Mouse (Mus musculus): ENCODE data around the gene Krt79. TPM values are rescaled to one million over a fixed set of nuclear protein-coding genes. Genes with fewer than 3 reads are reported as not detected.

Gene Krt79
- total and polyA plus RNA-seq, 2 experiments from 2014 or later = 0.28 to 2.3 TPM

GRCm38 (mm10) chr15:101902171-101903149 lies 37.7 kb downstream of the Krt79 start:
- peak; percentile 59 for TF ChIP-seq CTCF (IDR thresholded peaks at IDR 0.05)
- Histone ChIP-seq H3K9me3 (ENCODE audit: low read length) (no peaks in the 10 kb centered on the region), H3K27ac (ENCODE audit: low read depth, low read length) (no peak overlapping the region), H3K27me3 (ENCODE audit: insufficient read depth, low read length) (no peaks in the 10 kb centered on the region), H3K4me1 (ENCODE audit: insufficient read depth, low read length) (no peaks in the 10 kb centered on the region), H3K4me2 (ENCODE audit: low read depth, low read length, poor library complexity, severe bottlenecking) (no peak overlapping the region), H3K36me3 (ENCODE audit: insufficient read depth, low read length) (no peaks in the 10 kb centered on the region), H3K4me3 (ENCODE audit: low read depth, low read length) (no peak overlapping the region), H3K9ac (replicated peaks; ENCODE audit: low read length, poor library complexity, severe bottlenecking) (no peak overlapping the region)
- 47% methylated on average over 12 of the region's 12 CpGs for WGBS
- DNase-seq (ENCODE audit: low spot score) (peak; percentile 7), ATAC-seq (ENCODE audit: low FRiP score) (no peak)

- TF ChIP-seq CTCF (IDR thresholded peaks at IDR 0.05) = no peak
- no peaks in the 10 kb centered on the region for H3K9me3 ChIP-seq (ENCODE audit: low read length)
- 94% methylated on average over 4 of the region's 4 CpGs for WGBS
- H3K27me3 ChIP-seq (ENCODE audit: insufficient read depth, low read length) = no peaks in the 10 kb centered on the region
- H3K36me3 ChIP-seq (ENCODE audit: insufficient read depth, low read length) = no peaks in the 10 kb centered on the region
- H3K4me3 ChIP-seq (ENCODE audit: low read depth, low read length) = no peak overlapping the region
- H3K9ac ChIP-seq (replicated peaks; ENCODE audit: low read length, poor library complexity, severe bottlenecking) = no peak overlapping the region
- no peaks in the 10 kb centered on the region for H3K4me1 ChIP-seq (ENCODE audit: insufficient read depth, low read length)
- ATAC-seq (ENCODE audit: low FRiP score) (no peak), DNase-seq (ENCODE audit: low spot score) (no peak)
- H3K27ac ChIP-seq (ENCODE audit: low read depth, low read length) = no peak overlapping the region
- no peak overlapping the region for H3K4me2 ChIP-seq (ENCODE audit: low read depth, low read length, poor library complexity, severe bottlenecking)
Measured at GRCm38 (mm10) chr15:101895216-101895615, 44.9 kb downstream of the Krt79 start.

GRCm38 (mm10) chr15:101892820-101893219 lies 47.3 kb downstream of the Krt79 start, which contains the start of gene Krt76:
Krt76 (minus strand) TSS chr15:101892920.
- Histone ChIP-seq H3K4me3 (ENCODE audit: low read depth, low read length) (no peak within 1 kb of the TSS), H3K9ac (replicated peaks; ENCODE audit: low read length, poor library complexity, severe bottlenecking) (no peak within 1 kb of the TSS), H3K4me2 (ENCODE audit: low read depth, low read length, poor library complexity, severe bottlenecking) (no peak within 1 kb of the TSS), H3K9me3 (ENCODE audit: low read length) (no peaks in the 10 kb centered on the region), H3K27me3 (ENCODE audit: insufficient read depth, low read length) (no peaks in the 10 kb centered on the region), H3K36me3 (ENCODE audit: insufficient read depth, low read length) (no peaks in the 10 kb centered on the region), H3K4me1 (ENCODE audit: insufficient read depth, low read length) (no peaks in the 10 kb centered on the region), H3K27ac (ENCODE audit: low read depth, low read length) (no peak within 1 kb of the TSS)
- DNase-seq (ENCODE audit: low spot score) (no peak), ATAC-seq (ENCODE audit: low FRiP score) (no peak)
- TF ChIP-seq CTCF (IDR thresholded peaks at IDR 0.05) = no peak
- WGBS = 58% methylated on average over 4 of the region's 4 CpGs

GRCm38 (mm10) chr15:101879776-101880175 lies 60.3 kb downstream of the Krt79 start:
- TF ChIP-seq CTCF (IDR thresholded peaks at IDR 0.05) = no peak
- ATAC-seq (ENCODE audit: low FRiP score) (no peak), DNase-seq (ENCODE audit: low spot score) (peak; percentile 6)
- Histone ChIP-seq H3K9ac (replicated peaks; ENCODE audit: low read length, poor library complexity, severe bottlenecking) (no peak overlapping the region), H3K27me3 (ENCODE audit: insufficient read depth, low read length) (no peaks in the 10 kb centered on the region; the same call in 1 of the 2 replicates), H3K9me3 (ENCODE audit: low read length) (no peaks in the 10 kb centered on the region), H3K27ac (ENCODE audit: low read depth, low read length) (no peak overlapping the region), H3K36me3 (ENCODE audit: insufficient read depth, low read length) (no peaks in the 10 kb centered on the region), H3K4me1 (ENCODE audit: insufficient read depth, low read length) (no peaks in the 10 kb centered on the region), H3K4me2 (ENCODE audit: low read depth, low read length, poor library complexity, severe bottlenecking) (no peak overlapping the region), H3K4me3 (ENCODE audit: low read depth, low read length) (no peak overlapping the region)
- WGBS = 46% methylated on average over 10 of the region's 11 CpGs

Small RNA genes lying within 50 kb of the gene (microRNA-seq; reads per million reads assigned to microRNA genes)
- not detected for gene Gm44356 (ENCODE audit: borderline number of aligned reads)

Other genes starting within 250 kb of the Krt79 start
- gene Krt6a, start 246.0 kb downstream of the Krt79 start, total RNA-seq (2014; rRNA removed) = not detected in 2 replicates
- not detected in 2 replicates for gene Krt6a, start 246.0 kb downstream of the Krt79 start, polyA plus RNA-seq (2015; fragmentation: Nextera tagmentation; extraction: Ambion mirVana)
- gene Krt5, start 227.4 kb downstream of the Krt79 start, total RNA-seq (2014; rRNA removed) = 6.4 TPM in 1 of 2 replicates, not detected in the other
- 0.14 TPM in 1 of 2 replicates, not detected in the other for gene Krt5, start 227.4 kb downstream of the Krt79 start, polyA plus RNA-seq (2015; fragmentation: Nextera tagmentation; extraction: Ambion mirVana)
- gene Krt71, start 197.2 kb downstream of the Krt79 start, total RNA-seq (2014; rRNA removed) = 2.8 TPM in 1 of 2 replicates, not detected in the other
- 0.25 and 0.27 TPM in 2 replicates for gene Krt71, start 197.2 kb downstream of the Krt79 start, polyA plus RNA-seq (2015; fragmentation: Nextera tagmentation; extraction: Ambion mirVana)
- gene Krt72, start 153.9 kb downstream of the Krt79 start, total RNA-seq (2014; rRNA removed) = not detected in 2 replicates
- gene Krt72, start 153.9 kb downstream of the Krt79 start, polyA plus RNA-seq (2015; fragmentation: Nextera tagmentation; extraction: Ambion mirVana) = not detected in 2 replicates
- 1.3 TPM in 1 of 2 replicates, not detected in the other for gene Krt73, start 138.0 kb downstream of the Krt79 start, total RNA-seq (2014; rRNA removed)
- 0.36 and 0.39 TPM in 2 replicates for gene Krt73, start 138.0 kb downstream of the Krt79 start, polyA plus RNA-seq (2015; fragmentation: Nextera tagmentation; extraction: Ambion mirVana)
- gene Krt2, start 122.2 kb downstream of the Krt79 start, total RNA-seq (2014; rRNA removed) = not detected in 2 replicates
- gene Krt2, start 122.2 kb downstream of the Krt79 start, polyA plus RNA-seq (2015; fragmentation: Nextera tagmentation; extraction: Ambion mirVana) = 0.12 TPM in 1 of 2 replicates, not detected in the other
- gene Krt1, start 89.5 kb downstream of the Krt79 start, total RNA-seq (2014; rRNA removed) = 18.3 and 45.5 TPM in 2 replicates
- gene Krt1, start 89.5 kb downstream of the Krt79 start, polyA plus RNA-seq (2015; fragmentation: Nextera tagmentation; extraction: Ambion mirVana) = 20.0 and 22.7 TPM in 2 replicates
- 1.2 and 1.4 TPM in 2 replicates for gene Krt77, start 70.6 kb downstream of the Krt79 start, total RNA-seq (2014; rRNA removed)
- gene Krt77, start 70.6 kb downstream of the Krt79 start, polyA plus RNA-seq (2015; fragmentation: Nextera tagmentation; extraction: Ambion mirVana) = 1.5 and 1.6 TPM in 2 replicates
- gene Krt76, start 47.4 kb downstream of the Krt79 start, total RNA-seq (2014; rRNA removed) = not detected in 2 replicates
- gene Krt76, start 47.4 kb downstream of the Krt79 start, polyA plus RNA-seq (2015; fragmentation: Nextera tagmentation; extraction: Ambion mirVana) = not detected in 2 replicates
- gene Krt4, start 15.6 kb downstream of the Krt79 start, total RNA-seq (2014; rRNA removed) = 0.38 TPM in 1 of 2 replicates, not detected in the other
- not detected in 2 replicates for gene Krt4, start 15.6 kb downstream of the Krt79 start, polyA plus RNA-seq (2015; fragmentation: Nextera tagmentation; extraction: Ambion mirVana)
- 0.49 TPM in 1 of 2 replicates, not detected in the other for gene Krt78, start 14.0 kb upstream of the Krt79 start, total RNA-seq (2014; rRNA removed)
- not detected in 2 replicates for gene Krt78, start 14.0 kb upstream of the Krt79 start, polyA plus RNA-seq (2015; fragmentation: Nextera tagmentation; extraction: Ambion mirVana)
- 0.61 and 1.6 TPM in 2 replicates for gene Krt8, start 64.2 kb upstream of the Krt79 start, total RNA-seq (2014; rRNA removed)
- 0.60 and 0.63 TPM in 2 replicates for gene Krt8, start 64.2 kb upstream of the Krt79 start, polyA plus RNA-seq (2015; fragmentation: Nextera tagmentation; extraction: Ambion mirVana)
- gene Krt18, start 87.9 kb upstream of the Krt79 start, total RNA-seq (2014; rRNA removed) = 0.99 and 1.7 TPM in 2 replicates
- 1.8 and 2.1 TPM in 2 replicates for gene Krt18, start 87.9 kb upstream of the Krt79 start, polyA plus RNA-seq (2015; fragmentation: Nextera tagmentation; extraction: Ambion mirVana)
- 161 and 169 TPM in 2 replicates for gene Eif4b, start 133.4 kb upstream of the Krt79 start, total RNA-seq (2014; rRNA removed)
- gene Eif4b, start 133.4 kb upstream of the Krt79 start, polyA plus RNA-seq (2015; fragmentation: Nextera tagmentation; extraction: Ambion mirVana) = 65.8 and 68.2 TPM in 2 replicates
- gene Tns2, start 160.1 kb upstream of the Krt79 start, total RNA-seq (2014; rRNA removed) = 18.1 and 20.4 TPM in 2 replicates
- gene Tns2, start 160.1 kb upstream of the Krt79 start, polyA plus RNA-seq (2015; fragmentation: Nextera tagmentation; extraction: Ambion mirVana) = 5.1 and 6.3 TPM in 2 replicates
- 120 and 134 TPM in 2 replicates for gene Spryd3, start 195.9 kb upstream of the Krt79 start, total RNA-seq (2014; rRNA removed)
- gene Spryd3, start 195.9 kb upstream of the Krt79 start, polyA plus RNA-seq (2015; fragmentation: Nextera tagmentation; extraction: Ambion mirVana) = 118 and 120 TPM in 2 replicates
- gene Igfbp6, start 204.0 kb upstream of the Krt79 start, total RNA-seq (2014; rRNA removed) = 11.9 and 13.6 TPM in 2 replicates
- gene Igfbp6, start 204.0 kb upstream of the Krt79 start, polyA plus RNA-seq (2015; fragmentation: Nextera tagmentation; extraction: Ambion mirVana) = 9.9 and 12.7 TPM in 2 replicates
- gene Soat2, start 210.2 kb upstream of the Krt79 start, total RNA-seq (2014; rRNA removed) = 0.61 TPM in 1 of 2 replicates, not detected in the other
- 0.06 and 0.12 TPM in 2 replicates for gene Soat2, start 210.2 kb upstream of the Krt79 start, polyA plus RNA-seq (2015; fragmentation: Nextera tagmentation; extraction: Ambion mirVana)

Data from midbrain, postnatal 0 days (tissue).